Mouse (Mus musculus): ENCODE measurements around the gene Wbp2. TPM values are rescaled to one million over a fixed set of nuclear protein-coding genes. Genes with fewer than 3 reads are reported as not detected.

Gene Wbp2
- polyA plus RNA-seq, 1 experiment = 156 TPM

DNA sequence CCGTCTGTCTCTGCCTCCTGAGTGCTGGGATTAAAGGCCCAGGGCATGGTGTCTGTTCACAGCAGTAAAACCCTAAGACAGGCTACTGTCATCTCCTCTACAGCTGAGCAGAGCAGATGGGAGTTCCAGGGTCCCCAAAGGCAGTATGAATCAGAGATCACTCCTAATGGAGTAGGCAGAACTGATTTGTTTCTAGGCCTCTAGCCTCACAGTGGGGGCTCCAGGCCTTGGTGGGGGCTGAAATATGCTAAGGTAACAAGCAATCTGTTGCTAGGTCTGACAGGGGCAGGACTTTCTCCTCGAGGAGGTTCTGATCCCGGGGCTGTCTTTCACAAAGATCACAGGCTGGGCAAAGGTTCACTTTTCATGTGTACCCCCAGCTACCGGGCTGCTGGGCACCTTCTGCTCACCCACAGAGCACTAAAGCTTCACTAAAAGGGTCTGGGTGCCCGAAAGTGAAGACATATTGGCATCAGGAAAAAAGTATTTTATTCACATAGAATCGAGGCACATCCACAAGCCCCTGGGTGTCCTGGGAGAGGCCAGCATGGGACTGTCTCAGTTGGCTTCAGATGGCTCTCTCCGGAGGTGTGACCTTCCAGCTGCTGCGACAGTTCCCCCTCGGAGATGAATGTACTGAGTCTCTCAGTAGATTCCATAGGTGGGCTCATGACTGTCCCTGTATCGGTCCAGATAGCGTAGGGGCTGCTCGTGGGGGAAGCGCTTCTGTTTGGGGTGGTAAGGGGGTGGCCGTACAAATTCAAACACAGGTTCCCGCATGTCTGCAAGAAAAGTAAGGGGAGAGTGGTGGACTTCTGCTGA lies 44.8 kb upstream of the Wbp2 start:
- Histone ChIP-seq H3K79me2 (ENCODE audit: control insufficient read depth, insufficient read depth) (peaks cover 8% of the 10 kb centered on the region), H3ac (ENCODE audit: control insufficient read depth, insufficient read length) (peak overlapping the region; percentile 27), H3K4me2 (ENCODE audit: low read depth) (peak overlapping the region; percentile 93), H3K36me3 (ENCODE audit: control insufficient read depth, insufficient read depth) (peaks cover 3% of the 10 kb centered on the region), H3K27me3 (ENCODE audit: control insufficient read depth, insufficient read depth, insufficient read length) (no peaks in the 10 kb centered on the region), H3K4me3 (peak overlapping the region; percentile 57)
- TF ChIP-seq CEBPB (IDR thresholded peaks at IDR 0.05; ENCODE audit: insufficient read depth, poor library complexity, severe bottlenecking) (no peak), MAX (IDR thresholded peaks at IDR 0.05; ENCODE audit: low read depth) (no peak), MYOD1 (IDR thresholded peaks at IDR 0.05; ENCODE audit: control insufficient read depth in 1 of 3, insufficient read length in 2 of 3, low read depth in 2 of 3) (no peak), TCF3 (IDR thresholded peaks at IDR 0.05; ENCODE audit: insufficient read length, low read depth) (no peak), POLR2AphosphoS2 (IDR thresholded peaks at IDR 0.05; ENCODE audit: insufficient read length, low read depth) (no peak), TCF12 (IDR thresholded peaks at IDR 0.05; ENCODE audit: insufficient read depth, poor library complexity, severe bottlenecking) (no peak), E2F4 (IDR thresholded peaks at IDR 0.05; ENCODE audit: insufficient read depth) (no peak), REST (IDR thresholded peaks at IDR 0.05; ENCODE audit: insufficient read depth, insufficient read length) (no peak), SRF (IDR thresholded peaks at IDR 0.05; ENCODE audit: control insufficient read depth, insufficient read length, low read depth) (no peak), MYOG (IDR thresholded peaks at IDR 0.05; ENCODE audit: control insufficient read depth in 1 of 3, insufficient read depth in 1 of 3, insufficient read length in 2 of 3, low read depth in 2 of 3) (no peak), POLR2A (IDR thresholded peaks at IDR 0.05; ENCODE audit: insufficient read length, low read depth) (no peak)

DNA sequence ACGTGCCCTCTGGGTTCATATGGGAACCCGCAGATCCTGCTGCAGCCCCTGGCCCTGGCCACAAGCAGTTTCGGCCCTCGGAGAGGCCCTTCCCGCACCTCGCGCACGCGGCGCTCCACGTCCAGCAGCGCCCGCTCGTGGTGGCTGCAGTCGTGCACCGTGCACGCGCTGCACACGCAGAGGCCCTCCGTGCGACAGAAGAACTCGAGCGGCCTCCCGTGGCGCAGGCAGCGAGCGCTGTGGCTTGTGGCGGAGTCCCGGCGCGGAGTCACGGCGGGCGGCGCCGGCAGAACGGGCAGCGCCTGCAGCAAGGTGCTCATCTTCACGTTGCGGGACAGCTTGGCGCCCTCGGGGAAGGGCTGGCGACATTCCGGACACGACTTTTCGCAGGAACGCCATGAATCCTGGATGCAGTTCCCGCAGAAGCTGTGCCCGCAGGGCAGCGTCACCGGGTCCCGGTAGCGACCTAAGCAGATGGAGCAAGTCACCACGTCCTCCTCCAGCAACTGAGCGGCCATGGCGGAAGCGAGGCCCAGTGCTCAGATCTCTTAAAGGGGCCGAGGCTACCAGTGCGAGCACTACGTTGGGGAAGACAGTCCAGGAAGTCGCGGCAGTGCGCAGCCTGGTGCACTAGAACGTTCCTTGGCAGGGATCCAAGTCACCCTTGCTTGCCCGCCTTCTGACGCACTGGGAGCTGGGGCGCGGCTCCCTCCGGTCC lies 43.9 kb upstream of the Wbp2 start, which contains the start of gene Trim65:
Gene Trim65, minus strand, starts transcription at position 641 of the 718 bp plus-strand sequence.
- no peaks in the 10 kb centered on the region for H3K27me3 ChIP-seq (ENCODE audit: control insufficient read depth, insufficient read depth, insufficient read length)
- TF ChIP-seq SRF (IDR thresholded peaks at IDR 0.05; ENCODE audit: control insufficient read depth, insufficient read length, low read depth) = peak; percentile 41
- TF ChIP-seq MAX (IDR thresholded peaks at IDR 0.05; ENCODE audit: low read depth) = peak; percentile 77
- TF ChIP-seq POLR2AphosphoS2 (IDR thresholded peaks at IDR 0.05; ENCODE audit: insufficient read length, low read depth) = peak; percentile 83
- peak; percentile 75 for TF ChIP-seq POLR2A (IDR thresholded peaks at IDR 0.05; ENCODE audit: insufficient read length, low read depth)
- peak in 2 of 3 experiments; percentile 62 for TF ChIP-seq MYOG (IDR thresholded peaks at IDR 0.05; ENCODE audit: control insufficient read depth in 1 of 3, insufficient read depth in 1 of 3, insufficient read length in 2 of 3, low read depth in 2 of 3)
- no peak for TF ChIP-seq CEBPB (IDR thresholded peaks at IDR 0.05; ENCODE audit: insufficient read depth, poor library complexity, severe bottlenecking)
- no peak for TF ChIP-seq TCF3 (IDR thresholded peaks at IDR 0.05; ENCODE audit: insufficient read length, low read depth)
- TF ChIP-seq MYOD1 (IDR thresholded peaks at IDR 0.05; ENCODE audit: control insufficient read depth in 1 of 3, insufficient read length in 2 of 3, low read depth in 2 of 3) = peak in 1 of 3 experiments; percentile 76
- peaks cover 3% of the 10 kb centered on the region for H3K36me3 ChIP-seq (ENCODE audit: control insufficient read depth, insufficient read depth)

DNA sequence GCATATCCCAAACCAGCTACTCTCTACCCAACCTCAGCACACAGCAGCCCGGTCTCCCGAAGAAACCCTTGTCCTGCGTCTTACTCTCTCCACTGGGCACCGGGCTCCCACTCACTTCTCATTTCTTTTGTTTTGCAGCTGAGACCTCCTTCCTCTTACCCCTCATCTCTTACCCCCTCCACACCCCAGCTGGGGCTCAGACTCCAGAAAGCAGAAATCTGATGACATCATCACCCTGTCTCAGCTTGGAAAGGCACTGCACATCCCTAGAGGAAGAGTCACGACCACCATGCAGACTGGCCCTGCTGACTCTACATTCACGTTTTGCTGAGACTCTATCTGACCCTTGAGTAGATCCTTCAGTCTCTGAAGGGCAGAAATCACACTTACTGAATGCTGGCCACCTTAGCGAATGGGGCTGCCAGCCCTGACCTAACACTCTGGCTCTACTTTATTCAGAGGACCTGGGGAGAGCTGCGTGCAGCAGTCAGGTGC lies 43.2 kb upstream of the Wbp2 start:
- peak overlapping the region; percentile 93 for H3K4me2 ChIP-seq (ENCODE audit: low read depth)
- peaks cover 3% of the 10 kb centered on the region for H3K36me3 ChIP-seq (ENCODE audit: control insufficient read depth, insufficient read depth)
- TF ChIP-seq SRF (IDR thresholded peaks at IDR 0.05; ENCODE audit: control insufficient read depth, insufficient read length, low read depth) (no peak), POLR2AphosphoS2 (IDR thresholded peaks at IDR 0.05; ENCODE audit: insufficient read length, low read depth) (no peak), TCF12 (IDR thresholded peaks at IDR 0.05; ENCODE audit: insufficient read depth, poor library complexity, severe bottlenecking) (no peak), USF1 (IDR thresholded peaks at IDR 0.05; ENCODE audit: low read depth) (no peak), POLR2A (IDR thresholded peaks at IDR 0.05; ENCODE audit: insufficient read length, low read depth) (no peak), REST (IDR thresholded peaks at IDR 0.05; ENCODE audit: insufficient read depth, insufficient read length) (no peak), MYOD1 (IDR thresholded peaks at IDR 0.05; ENCODE audit: control insufficient read depth in 1 of 3, insufficient read length in 2 of 3, low read depth in 2 of 3) (no peak), E2F4 (IDR thresholded peaks at IDR 0.05; ENCODE audit: insufficient read depth) (no peak), MYOG (IDR thresholded peaks at IDR 0.05; ENCODE audit: control insufficient read depth in 1 of 3, insufficient read depth in 1 of 3, insufficient read length in 2 of 3, low read depth in 2 of 3) (no peak), MAX (IDR thresholded peaks at IDR 0.05; ENCODE audit: low read depth) (no peak)
- H3K27me3 ChIP-seq (ENCODE audit: control insufficient read depth, insufficient read depth, insufficient read length) = no peaks in the 10 kb centered on the region
- H3K79me2 ChIP-seq (ENCODE audit: control insufficient read depth, insufficient read depth) = no peaks in the 10 kb centered on the region
- peak overlapping the region; percentile 27 for H3ac ChIP-seq (ENCODE audit: control insufficient read depth, insufficient read length)
- peak overlapping the region; percentile 57 for H3K4me3 ChIP-seq

More for the DNA sequence above, 43.9 kb upstream of the Wbp2 start, which contains the start of gene Trim65:
- peak within 1 kb of the TSS; percentile 93 for H3K4me2 ChIP-seq (ENCODE audit: low read depth)
- peak within 1 kb of the TSS; percentile 27 for H3ac ChIP-seq (ENCODE audit: control insufficient read depth, insufficient read length)
- H3K79me2 ChIP-seq (ENCODE audit: control insufficient read depth, insufficient read depth) = peaks cover under 1% of the 10 kb centered on the region
- peak within 1 kb of the TSS; percentile 57 for H3K4me3 ChIP-seq

DNA sequence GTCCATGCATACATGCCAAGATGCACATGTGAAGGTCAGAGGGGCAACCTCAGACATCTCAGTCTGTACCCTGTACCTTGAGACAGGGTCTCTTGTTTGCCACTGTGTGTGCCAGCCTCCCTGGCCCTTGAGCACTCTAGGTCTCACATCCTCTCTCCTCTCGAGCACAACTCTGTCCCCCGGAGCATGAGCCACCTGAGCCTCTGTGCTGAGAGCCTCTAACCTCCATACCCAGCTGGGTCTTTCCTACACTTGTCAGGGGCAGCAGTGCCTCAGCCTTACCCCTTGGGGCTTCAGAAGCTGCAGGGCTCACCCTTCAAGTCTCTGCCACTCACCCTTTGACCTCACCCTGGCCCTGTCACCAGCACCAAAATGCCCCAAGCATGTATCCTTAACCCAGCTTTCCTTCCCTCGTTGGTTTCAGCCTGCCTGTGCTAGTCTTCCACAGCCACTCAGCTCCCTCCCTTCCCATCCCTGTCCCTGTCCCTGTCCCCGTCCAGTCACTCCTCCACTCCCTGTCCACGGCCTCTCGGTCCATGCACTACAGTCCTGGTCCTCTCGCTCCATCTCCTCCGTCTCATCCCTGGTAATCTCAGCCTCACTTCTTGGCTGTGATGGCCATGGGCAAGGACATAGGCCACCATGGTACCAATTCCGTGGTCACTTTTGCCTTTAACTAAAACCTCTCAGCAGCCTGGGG lies 42.4 kb upstream of the Wbp2 start:
- Histone ChIP-seq H3K27me3 (ENCODE audit: control insufficient read depth, insufficient read depth, insufficient read length) (no peaks in the 10 kb centered on the region), H3K4me2 (ENCODE audit: low read depth) (peak overlapping the region; percentile 93), H3K79me2 (ENCODE audit: control insufficient read depth, insufficient read depth) (no peaks in the 10 kb centered on the region), H3K4me3 (no peak overlapping the region), H3K36me3 (ENCODE audit: control insufficient read depth, insufficient read depth) (peaks cover 3% of the 10 kb centered on the region), H3ac (ENCODE audit: control insufficient read depth, insufficient read length) (no peak overlapping the region)
- TF ChIP-seq POLR2AphosphoS2 (IDR thresholded peaks at IDR 0.05; ENCODE audit: insufficient read length, low read depth) (no peak), SRF (IDR thresholded peaks at IDR 0.05; ENCODE audit: control insufficient read depth, insufficient read length, low read depth) (no peak), MYOG (IDR thresholded peaks at IDR 0.05; ENCODE audit: control insufficient read depth in 1 of 3, insufficient read depth in 1 of 3, insufficient read length in 2 of 3, low read depth in 2 of 3) (no peak), E2F4 (IDR thresholded peaks at IDR 0.05; ENCODE audit: insufficient read depth) (no peak), CEBPB (IDR thresholded peaks at IDR 0.05; ENCODE audit: insufficient read depth, poor library complexity, severe bottlenecking) (no peak), REST (IDR thresholded peaks at IDR 0.05; ENCODE audit: insufficient read depth, insufficient read length) (no peak), TCF12 (IDR thresholded peaks at IDR 0.05; ENCODE audit: insufficient read depth, poor library complexity, severe bottlenecking) (no peak), USF1 (IDR thresholded peaks at IDR 0.05; ENCODE audit: low read depth) (no peak), POLR2A (IDR thresholded peaks at IDR 0.05; ENCODE audit: insufficient read length, low read depth) (no peak), MAX (IDR thresholded peaks at IDR 0.05; ENCODE audit: low read depth) (no peak), TCF3 (IDR thresholded peaks at IDR 0.05; ENCODE audit: insufficient read length, low read depth) (no peak), MYOD1 (IDR thresholded peaks at IDR 0.05; ENCODE audit: control insufficient read depth in 1 of 3, insufficient read length in 2 of 3, low read depth in 2 of 3) (no peak)

All from myocyte (in vitro differentiated cells).